Mouse (Mus musculus): ENCODE results near the gene Bckdk. TPM values are rescaled to one million over a fixed set of nuclear protein-coding genes. Genes with fewer than 3 reads are reported as not detected.
A peak's percentile ranks its signal among the peaks of the same experiment; 100 is the strongest.

Gene Bckdk
- total and polyA plus RNA-seq, 3 experiments, result 104 to 165 (median 131) TPM

GRCm38 (mm10) chr7:127944614-127945013 is 40.7 kb downstream of the Bckdk start:
- TF ChIP-seq POLR2A (IDR thresholded peaks at IDR 0.05; ENCODE audit: insufficient read depth, low read depth, low read length) (no peak), CTCF (IDR thresholded peaks at IDR 0.05) (peak; percentile 16; the same call in 1 of the 2 replicates), EP300 (IDR thresholded peaks at IDR 0.05; ENCODE audit: insufficient read depth, low read depth, low read length) (no peak)
- H3K4me1 ChIP-seq (ENCODE audit: control insufficient read depth, insufficient read depth, low read length), result no peaks in the 10 kb centered on the region
- 9% methylated on average over 23 of the region's 23 CpGs for WGBS
- no peak overlapping the region for H3K27ac ChIP-seq
- H3K79me2 ChIP-seq (replicated peaks; ENCODE audit: control insufficient read depth, insufficient read depth, low read length), result no peaks in the 10 kb centered on the region
- H3K4me3 ChIP-seq, result no peak overlapping the region
- H3K36me3 ChIP-seq (ENCODE audit: control insufficient read depth, insufficient read depth, low read length), result no peaks in the 10 kb centered on the region
- peak overlapping the region; percentile 42; the same call in 1 of the 2 replicates for H3K9ac ChIP-seq (ENCODE audit: low read depth, low read length)
- intact Hi-C loops (cut with DNase I), result no loop called here
- DNase-seq, result peak in 1 of 2 experiments; percentile 39
- no peaks in the 10 kb centered on the region; the same call in 1 of the 2 replicates for H3K27me3 ChIP-seq (ENCODE audit: control insufficient read depth, insufficient read depth, low read length)

- no peaks in the 10 kb centered on the region for H3K4me1 ChIP-seq (ENCODE audit: control insufficient read depth, insufficient read depth, low read length)
- no peaks in the 10 kb centered on the region for H3K36me3 ChIP-seq (ENCODE audit: control insufficient read depth, insufficient read depth, low read length)
- no peaks in the 10 kb centered on the region; the same call in 1 of the 2 replicates for H3K27me3 ChIP-seq (ENCODE audit: control insufficient read depth, insufficient read depth, low read length)
- intact Hi-C loops (cut with DNase I), result no loop called here
- DNase-seq, result no peak
- H3K4me3 ChIP-seq, result no peak within 1 kb of the TSS
- no peak within 1 kb of the TSS for H3K9ac ChIP-seq (ENCODE audit: low read depth, low read length)
- no peaks in the 10 kb centered on the region for H3K79me2 ChIP-seq (replicated peaks; ENCODE audit: control insufficient read depth, insufficient read depth, low read length)
- 74% methylated on average over 6 of the region's 6 CpGs for WGBS
- no peak within 1 kb of the TSS for H3K27ac ChIP-seq
- TF ChIP-seq EP300 (IDR thresholded peaks at IDR 0.05; ENCODE audit: insufficient read depth, low read depth, low read length) (no peak), POLR2A (IDR thresholded peaks at IDR 0.05; ENCODE audit: insufficient read depth, low read depth, low read length) (no peak), CTCF (IDR thresholded peaks at IDR 0.05) (no peak)
Observed at GRCm38 (mm10) chr7:127946470-127947023, 42.7 kb downstream of the Bckdk start, which contains the start of gene Prss36. Gene Prss36, minus strand, starts transcription at chr7:127946725.

- H3K27me3 ChIP-seq (ENCODE audit: control insufficient read depth, insufficient read depth, low read length), result no peaks in the 10 kb centered on the region
- 49% methylated on average over 13 of the region's 13 CpGs for WGBS
- H3K4me3 ChIP-seq, result no peak overlapping the region
- no peaks in the 10 kb centered on the region for H3K4me1 ChIP-seq (ENCODE audit: control insufficient read depth, insufficient read depth, low read length)
- no peak overlapping the region for H3K27ac ChIP-seq
- intact Hi-C loops (cut with DNase I), result no loop called here
- no peaks in the 10 kb centered on the region for H3K36me3 ChIP-seq (ENCODE audit: control insufficient read depth, insufficient read depth, low read length)
- DNase-seq, result no peak
- no peaks in the 10 kb centered on the region for H3K79me2 ChIP-seq (replicated peaks; ENCODE audit: control insufficient read depth, insufficient read depth, low read length)
- no peak for TF ChIP-seq EP300 (IDR thresholded peaks at IDR 0.05; ENCODE audit: insufficient read depth, low read depth, low read length)
- no peak overlapping the region for H3K9ac ChIP-seq (ENCODE audit: low read depth, low read length)
Observed at GRCm38 (mm10) chr7:127952864-127953581, 49.1 kb downstream of the Bckdk start.

- no peak for DNase-seq
- 48% methylated on average over 5 of the region's 5 CpGs for whole genome bisulfite sequencing
- no peak for TF ChIP-seq EP300 (IDR thresholded peaks at IDR 0.05; ENCODE audit: insufficient read depth, low read depth, low read length)
- no peak for TF ChIP-seq CTCF (IDR thresholded peaks at IDR 0.05)
- TF ChIP-seq POLR2A (IDR thresholded peaks at IDR 0.05; ENCODE audit: insufficient read depth, low read depth, low read length), result no peak
- Histone ChIP-seq H3K4me1 (ENCODE audit: control insufficient read depth, insufficient read depth, low read length) (no peaks in the 10 kb centered on the region), H3K27ac (no peak overlapping the region), H3K27me3 (ENCODE audit: control insufficient read depth, insufficient read depth, low read length) (no peaks in the 10 kb centered on the region), H3K4me3 (no peak overlapping the region), H3K36me3 (ENCODE audit: control insufficient read depth, insufficient read depth, low read length) (no peaks in the 10 kb centered on the region), H3K9ac (ENCODE audit: low read depth, low read length) (no peak overlapping the region), H3K79me2 (replicated peaks; ENCODE audit: control insufficient read depth, insufficient read depth, low read length) (no peaks in the 10 kb centered on the region)
- intact Hi-C loops (cut with DNase I), result no loop called here
Observed at GRCm38 (mm10) chr7:127959364-127959763, 55.5 kb downstream of the Bckdk start.

Other genes starting within 250 kb of the Bckdk start
- gene Bcl7c, start 195.1 kb upstream of the Bckdk start, total RNA-seq (2021), result 10 to 100 TPM; 34.1 to 34.5 TPM
- 13.5 and 13.6 TPM in 2 replicates for gene Bcl7c, start 195.1 kb upstream of the Bckdk start, polyA plus RNA-seq (2012; rRNA removed)
- 1 to 10 TPM; 6.6 to 8.7 TPM for gene Ctf1, start 191.3 kb upstream of the Bckdk start, total RNA-seq (2021)
- gene Ctf1, start 191.3 kb upstream of the Bckdk start, polyA plus RNA-seq (2012; rRNA removed), result 15.3 and 24.5 TPM in 2 replicates
- not detected for gene Ctf2, start 171.9 kb upstream of the Bckdk start, total RNA-seq (2021)
- not detected in 2 replicates for gene Ctf2, start 171.9 kb upstream of the Bckdk start, polyA plus RNA-seq (2012; rRNA removed)
- 1 to 10 TPM; 3.3 to 3.4 TPM for gene Fbxl19, start 159.5 kb upstream of the Bckdk start, total RNA-seq (2021)
- 4.1 and 4.8 TPM in 2 replicates for gene Fbxl19, start 159.5 kb upstream of the Bckdk start, polyA plus RNA-seq (2012; rRNA removed)
- 10 to 100 TPM; 21.9 to 23.5 TPM for gene Orai3, start 134.3 kb upstream of the Bckdk start, total RNA-seq (2021)
- 27.5 and 31.7 TPM in 2 replicates for gene Orai3, start 134.3 kb upstream of the Bckdk start, polyA plus RNA-seq (2012; rRNA removed)
- 10 to 100 TPM; 16.3 to 18.5 TPM for gene Setd1a, start 127.4 kb upstream of the Bckdk start, total RNA-seq (2021)
- gene Setd1a, start 127.4 kb upstream of the Bckdk start, polyA plus RNA-seq (2012; rRNA removed), result 7.1 and 8.6 TPM in 2 replicates
- 1 to 10 TPM; 1.6 to 2.6 TPM for gene Gm49388, start 118.5 kb upstream of the Bckdk start, total RNA-seq (2021)
- not detected in 2 replicates for gene Gm49388, start 118.5 kb upstream of the Bckdk start, polyA plus RNA-seq (2012; rRNA removed)
- 10 to 100 TPM in 1 of 2 experiments, 1 to 10 TPM in 1; 9.8 to 12.9 TPM for gene Hsd3b7, start 103.5 kb upstream of the Bckdk start, total RNA-seq (2021)
- 37.0 and 45.0 TPM in 2 replicates for gene Hsd3b7, start 103.5 kb upstream of the Bckdk start, polyA plus RNA-seq (2012; rRNA removed)
- 10 to 100 TPM; 68.4 to 71.9 TPM for gene Stx4a, start 79.8 kb upstream of the Bckdk start, total RNA-seq (2021)
- gene Stx4a, start 79.8 kb upstream of the Bckdk start, polyA plus RNA-seq (2012; rRNA removed), result 79.3 and 83.0 TPM in 2 replicates
- 1 to 10 TPM in 1 of 2 experiments, under 1 TPM in 1; 0.77 to 1.1 TPM for gene Stx1b, start 79.5 kb upstream of the Bckdk start, total RNA-seq (2021)
- gene Stx1b, start 79.5 kb upstream of the Bckdk start, polyA plus RNA-seq (2012; rRNA removed), result 3.8 and 4.0 TPM in 2 replicates
- 10 to 100 TPM; 17.7 to 18.9 TPM for gene Zfp646, start 27.9 kb upstream of the Bckdk start, total RNA-seq (2021)
- 8.0 and 11.8 TPM in 2 replicates for gene Zfp646, start 27.9 kb upstream of the Bckdk start, polyA plus RNA-seq (2012; rRNA removed)
- 1 to 10 TPM; 3.4 to 4.1 TPM for gene Zfp668, start 27.3 kb upstream of the Bckdk start, total RNA-seq (2021)
- 2.2 and 2.7 TPM in 2 replicates for gene Zfp668, start 27.3 kb upstream of the Bckdk start, polyA plus RNA-seq (2012; rRNA removed)
- gene Prss53, start 13.1 kb upstream of the Bckdk start, total RNA-seq (2021), result 1 to 10 TPM in 1 of 2 experiments, under 1 TPM in 1; 0.76 to 1.2 TPM
- 3.8 TPM in 2 replicates for gene Prss53, start 13.1 kb upstream of the Bckdk start, polyA plus RNA-seq (2012; rRNA removed)
- not detected for gene Gm21974, start 8.6 kb upstream of the Bckdk start, total RNA-seq (2021)
- not detected in 2 replicates for gene Gm21974, start 8.6 kb upstream of the Bckdk start, polyA plus RNA-seq (2012; rRNA removed)
- gene Vkorc1, start 8.5 kb upstream of the Bckdk start, total RNA-seq (2021), result 10 to 100 TPM; 16.2 to 17.7 TPM
- gene Vkorc1, start 8.5 kb upstream of the Bckdk start, polyA plus RNA-seq (2012; rRNA removed), result 59.2 and 90.0 TPM in 2 replicates
- gene Kat8, start 8.4 kb downstream of the Bckdk start, total RNA-seq (2021), result 10 to 100 TPM; 13.8 to 14.6 TPM
- gene Kat8, start 8.4 kb downstream of the Bckdk start, polyA plus RNA-seq (2012; rRNA removed), result 10.1 and 16.9 TPM in 2 replicates
- gene Prss8, start 26.0 kb downstream of the Bckdk start, total RNA-seq (2021), result not detected
- 1.1 TPM in 1 of 2 replicates, not detected in the other for gene Prss8, start 26.0 kb downstream of the Bckdk start, polyA plus RNA-seq (2012; rRNA removed)
- gene Prss36, start 42.6 kb downstream of the Bckdk start, total RNA-seq (2021), result 1 to 10 TPM; 6.0 to 9.7 TPM
- 21.4 and 23.1 TPM in 2 replicates for gene Prss36, start 42.6 kb downstream of the Bckdk start, polyA plus RNA-seq (2012; rRNA removed)
- gene Fus, start 63.4 kb downstream of the Bckdk start, total RNA-seq (2021), result 100 to 1,000 TPM; 151 to 181 TPM
- 222 and 261 TPM in 2 replicates for gene Fus, start 63.4 kb downstream of the Bckdk start, polyA plus RNA-seq (2012; rRNA removed)
- 1 to 10 TPM; 6.9 to 8.8 TPM for gene Pycard, start 89.8 kb downstream of the Bckdk start, total RNA-seq (2021)
- 28.3 and 32.8 TPM in 2 replicates for gene Pycard, start 89.8 kb downstream of the Bckdk start, polyA plus RNA-seq (2012; rRNA removed)
- gene Trim72, start 99.9 kb downstream of the Bckdk start, total RNA-seq (2021), result 100 to 1,000 TPM; 252 to 303 TPM
- 218 and 278 TPM in 2 replicates for gene Trim72, start 99.9 kb downstream of the Bckdk start, polyA plus RNA-seq (2012; rRNA removed)
- 1 to 10 TPM; 6.7 to 7.0 TPM for gene Itgam, start 158.6 kb downstream of the Bckdk start, total RNA-seq (2021)
- 4.2 and 7.6 TPM in 2 replicates for gene Itgam, start 158.6 kb downstream of the Bckdk start, polyA plus RNA-seq (2012; rRNA removed)
- gene Gm49368, start 158.6 kb downstream of the Bckdk start, total RNA-seq (2021), result under 1 TPM in 1 of 2 experiments, not detected in 1; 0.23 TPM
- gene Gm49368, start 158.6 kb downstream of the Bckdk start, polyA plus RNA-seq (2012; rRNA removed), result not detected in 2 replicates
- under 1 TPM; 0.23 to 0.37 TPM for gene Itgax, start 225.5 kb downstream of the Bckdk start, total RNA-seq (2021)
- 0.35 and 1.2 TPM in 2 replicates for gene Itgax, start 225.5 kb downstream of the Bckdk start, polyA plus RNA-seq (2012; rRNA removed)